Mouse (Mus musculus) stomach, postnatal 0 days (tissue): ENCODE measurements around the gene Jmjd7. TPM values are rescaled to one million over a fixed set of nuclear protein-coding genes. Genes with fewer than 3 reads are reported as not detected.

Source experiments
- ATAC-seq: fragments of 200-750 bp; cut with Nextera tagmentation; 2 replicates; pipeline ENCODE4 v1.8.0; 2017; ENCODE audit not compliant: low FRiP score, low TSS enrichment
- DNase-seq: peaks from one replicate; pipeline ENCODE4 v3.0.0-alpha.2; 2016; ENCODE audit warnings: low spot score
- H3K27ac ChIP-seq: fragments of 300-500 bp; sonication (generic); replicated peaks from 2 replicates; pipeline ENCODE4 v1.5.1; 2014; ENCODE audit warnings: mild to moderate bottlenecking, control low read depth
- H3K27me3 ChIP-seq: fragments of 300-500 bp; sonication (generic); 2 replicates; pipeline ENCODE4 v1.6.1; 2014; ENCODE audit warnings: low read length; ENCODE audit not compliant: control insufficient read depth, insufficient read depth
- H3K36me3 ChIP-seq: fragments of 300-500 bp; sonication (generic); 2 replicates; pipeline ENCODE4 v1.6.1; 2014; ENCODE audit warnings: low read length, mixed read lengths; ENCODE audit not compliant: control insufficient read depth, insufficient read depth
- H3K4me1 ChIP-seq: fragments of 300-500 bp; sonication (generic); replicated peaks from 2 replicates; pipeline ENCODE4 v1.6.1; 2014; ENCODE audit warnings: antibody characterized with exemption; ENCODE audit not compliant: control insufficient read depth, insufficient read depth
- H3K4me2 ChIP-seq: fragments of 300-500 bp; sonication (generic); replicated peaks from 2 replicates; pipeline ENCODE4 v1.6.1; 2014; ENCODE audit warnings: low read depth, mild to moderate bottlenecking, control low read depth, moderate library complexity
- H3K4me3 ChIP-seq: fragments of 300-500 bp; sonication (generic); 2 replicates; pipeline ENCODE4 v1.5.1; 2014; ENCODE audit warnings: low read depth, low read length, control low read depth
- H3K9ac ChIP-seq: fragments of 300-500 bp; sonication (generic); 2 replicates; pipeline ENCODE4 v1.6.1; 2014; ENCODE audit warnings: mild to moderate bottlenecking, low read length, control low read depth, mixed read lengths
- H3K9me3 ChIP-seq: fragments of 300-500 bp; sonication (generic); 2 replicates; pipeline ENCODE4 v1.6.1; 2016; ENCODE audit warnings: low read length; ENCODE audit not compliant: control insufficient read depth
- CTCF ChIP-seq: IDR thresholded peaks from 2 replicates; pipeline ENCODE4 v1.5.1; 2016; ENCODE audit warnings: antibody characterized with exemption, low read depth, mild to moderate bottlenecking, moderate library complexity
- EP300 ChIP-seq: optimal IDR thresholded peaks from 2 replicates; pipeline ENCODE3; 2016; ENCODE audit warnings: antibody characterized with exemption
- WGBS: fragments of 180-500 bp; shearing (Covaris S2); extraction: QIAGEN DNeasy Blood & Tissue Kit; methylation state at CpG from one replicate; pipeline ENCODE4 v1.1.7; 2014; 5-methylcytosine and 5-hydroxymethylcytosine counted together
- polyA plus RNA-seq: library from polyadenylated mRNA; unstranded; fragments of >200 nt; fragmentation: Nextera tagmentation; extraction: Ambion mirVana; gene quantifications from 2 replicates; pipeline ENCODE4 v1.2.1, GENCODE M21; 2015

The Jmjd7 gene
- polyA plus RNA-seq, 1 experiment from 2014 or later: 12.7 TPM

- Histone ChIP-seq H3K9me3 (no peaks in the 10 kb centered on the region), H3K27me3 (no peaks in the 10 kb centered on the region), H3K4me3 (no peak overlapping the region), H3K9ac (no peak overlapping the region), H3K27ac (peak overlapping the region; percentile 81), H3K4me2 (no peak overlapping the region), H3K4me1 (peaks cover 3% of the 10 kb centered on the region), H3K36me3 (0 out of 2 replicates have a peak, but pooled peaks cover 3% of the 10 kb centered on the region)
- TF ChIP-seq CTCF (no peak), EP300 (no peak)
- 25% methylated on average over 9 of the region's 9 CpGs for WGBS
- ATAC-seq (no peak), DNase-seq (no peak)
These were observed 31.6 kb upstream of the Jmjd7 start for GRCm38 (mm10) chr2:119995391-119996281.

DNA sequence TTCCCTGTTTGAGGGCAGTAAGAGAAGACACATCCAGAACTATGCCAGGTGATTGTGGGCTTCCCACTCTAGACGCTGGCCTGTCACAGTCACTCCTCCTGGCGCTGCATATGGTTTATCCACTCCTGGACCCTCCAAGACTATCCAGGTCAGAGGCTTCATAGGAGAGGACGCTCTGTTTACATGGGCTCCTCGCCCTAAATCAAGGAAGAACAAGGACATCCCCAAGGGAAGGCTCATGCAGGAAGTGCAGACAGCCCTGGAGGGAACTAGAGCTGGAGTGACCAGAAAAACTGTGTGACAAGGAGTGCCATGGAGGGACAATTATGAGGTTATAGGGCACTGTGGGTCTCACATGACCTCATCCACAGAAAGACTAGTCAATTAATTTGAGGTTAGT is 29.9 kb upstream of the Jmjd7 start:
- Histone ChIP-seq H3K27ac (no peak overlapping the region), H3K4me2 (no peak overlapping the region), H3K36me3 (0 out of 2 replicates have a peak, but pooled peaks cover 6% of the 10 kb centered on the region), H3K9ac (no peak overlapping the region), H3K9me3 (no peaks in the 10 kb centered on the region), H3K4me3 (no peak overlapping the region), H3K27me3 (no peaks in the 10 kb centered on the region), H3K4me1 (peaks cover 3% of the 10 kb centered on the region)
- DNase-seq (no peak), ATAC-seq (no peak)
- WGBS: 79% methylated on average over 4 of the region's 4 CpGs
- TF ChIP-seq CTCF: no peak
- TF ChIP-seq EP300: no peak

GRCm38 (mm10) chr2:119999731-120000130 is 27.6 kb upstream of the Jmjd7 start:
- H3K27me3 ChIP-seq: no peaks in the 10 kb centered on the region

DNA sequence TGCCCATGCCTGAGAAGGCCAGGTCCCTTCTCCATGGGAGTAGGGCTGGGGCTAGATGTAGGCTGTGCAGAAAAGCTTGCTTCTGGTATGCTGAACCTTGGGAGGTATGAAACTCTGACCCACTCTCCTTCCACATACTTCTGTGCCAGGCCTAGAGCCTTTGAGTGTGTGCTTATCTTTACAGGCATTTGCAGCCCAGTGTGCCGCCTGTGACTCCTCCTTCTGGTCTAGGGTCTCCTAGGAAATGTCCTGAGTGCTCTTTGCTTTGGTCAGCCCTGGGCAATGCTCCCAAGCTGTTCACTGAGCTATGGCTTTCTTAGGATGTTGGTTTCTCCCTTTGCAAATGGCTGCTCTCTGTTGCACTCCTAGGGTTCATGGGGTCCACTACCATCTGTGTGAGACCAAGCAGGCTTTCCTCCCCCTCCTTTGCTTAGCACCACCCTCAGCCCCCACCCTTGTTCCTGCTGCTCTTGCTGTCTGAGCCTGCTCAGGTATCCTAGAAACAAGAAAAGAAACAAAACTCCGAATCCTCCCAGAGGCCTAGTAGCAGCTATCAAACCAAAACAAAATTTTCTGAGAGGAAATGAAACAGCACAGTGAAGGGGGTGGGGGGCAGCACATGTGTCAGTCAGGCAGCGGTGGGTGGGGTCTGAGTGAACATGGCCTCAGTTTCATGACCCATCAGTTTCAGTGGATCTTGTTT is 26.2 kb upstream of the Jmjd7 start:
- H3K9ac ChIP-seq: no peak overlapping the region
- ATAC-seq (no peak), DNase-seq (no peak)
- no peaks in the 10 kb centered on the region for H3K27me3 ChIP-seq
- no peak overlapping the region for H3K4me2 ChIP-seq
- no peak overlapping the region for H3K4me3 ChIP-seq
- H3K9me3 ChIP-seq: no peaks in the 10 kb centered on the region
- WGBS: 62% methylated on average over 3 of the region's 3 CpGs
- TF ChIP-seq EP300: no peak
- TF ChIP-seq CTCF: no peak
- H3K36me3 ChIP-seq: 0 out of 2 replicates have a peak, but pooled peaks cover 6% of the 10 kb centered on the region
- H3K4me1 ChIP-seq: no peaks in the 10 kb centered on the region; the same call in 1 of the 2 replicates
- H3K27ac ChIP-seq: peak overlapping the region; percentile 13; the same call in 1 of the 2 replicates

More at GRCm38 (mm10) chr2:119999731-120000130, 27.6 kb upstream of the Jmjd7 start:
- no peak for TF ChIP-seq CTCF
- TF ChIP-seq EP300: no peak
- DNase-seq: no peak
- peaks cover 3% of the 10 kb centered on the region for H3K4me1 ChIP-seq
- no peak overlapping the region for H3K4me2 ChIP-seq
- H3K9me3 ChIP-seq: no peaks in the 10 kb centered on the region
- WGBS: 89% methylated on average over 2 of the region's 2 CpGs
- no peak overlapping the region for H3K9ac ChIP-seq
- 0 out of 2 replicates have a peak, but pooled peaks cover 6% of the 10 kb centered on the region for H3K36me3 ChIP-seq
- no peak for ATAC-seq
- H3K4me3 ChIP-seq: no peak overlapping the region
- H3K27ac ChIP-seq: no peak overlapping the region

DNA sequence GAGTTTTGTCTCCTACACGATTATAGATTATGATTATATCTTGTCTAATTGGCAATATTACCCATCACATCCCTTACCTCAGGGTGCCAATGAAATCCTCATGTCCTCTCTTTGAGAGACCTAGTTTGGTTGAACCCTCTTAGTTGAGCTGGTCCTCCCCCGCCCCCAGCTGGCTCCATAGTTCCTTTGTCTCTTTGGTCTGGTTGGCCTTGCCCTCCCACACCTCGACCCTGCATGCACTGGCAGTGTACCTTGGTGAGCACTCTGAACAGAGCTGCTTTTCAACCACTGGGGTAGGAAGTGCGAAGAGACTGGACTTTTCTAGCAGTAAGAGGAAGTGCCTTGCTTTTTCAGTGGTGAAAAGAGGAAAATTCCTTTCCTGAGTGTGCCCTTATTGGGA is 25.3 kb upstream of the Jmjd7 start:
- H3K4me3 ChIP-seq: no peak overlapping the region
- H3K4me2 ChIP-seq: no peak overlapping the region
- no peak for TF ChIP-seq CTCF
- no peak for TF ChIP-seq EP300
- ATAC-seq: no peak
- DNase-seq: no peak
- H3K27ac ChIP-seq: no peak overlapping the region
- WGBS: 66% methylated on average over 4 of the region's 4 CpGs
- no peaks in the 10 kb centered on the region for H3K4me1 ChIP-seq
- no peaks in the 10 kb centered on the region for H3K27me3 ChIP-seq
- 0 out of 2 replicates have a peak, but pooled peaks cover 6% of the 10 kb centered on the region for H3K36me3 ChIP-seq
- H3K9ac ChIP-seq: no peak overlapping the region
- H3K9me3 ChIP-seq: no peaks in the 10 kb centered on the region
